Mouse (Mus musculus) megakaryocyte, embryonic 14.5 days (primary cell): Measurements from ENCODE around the gene Ctnna3.

ENCODE experiments used
- FLI1 ChIP-seq: IDR thresholded peaks from 2 replicates; pipeline ENCODE4 v1.6.1; 2012; ENCODE audit warnings: low read length, inconsistent platforms, mixed read lengths
- GATA1 ChIP-seq: IDR thresholded peaks from 3 replicates; pipeline ENCODE4 v1.6.1; 2012; ENCODE audit warnings: mixed read lengths, low read length, inconsistent platforms, borderline replicate concordance

GRCm38 (mm10) chr10:64396579-64396978 is 966.7 kb downstream of the Ctnna3 start:
- TF ChIP-seq GATA1: no peak
- TF ChIP-seq FLI1: no peak
